Mouse (Mus musculus): ENCODE results near the gene Slc39a8. TPM values are rescaled to one million over a fixed set of nuclear protein-coding genes. Genes with fewer than 3 reads are reported as not detected.

The Slc39a8 gene
- 24.3 and 25.3 TPM in 2 replicates for polyA plus RNA-seq (2015; fragmentation: Nextera tagmentation; extraction: Ambion mirVana)

DNA sequence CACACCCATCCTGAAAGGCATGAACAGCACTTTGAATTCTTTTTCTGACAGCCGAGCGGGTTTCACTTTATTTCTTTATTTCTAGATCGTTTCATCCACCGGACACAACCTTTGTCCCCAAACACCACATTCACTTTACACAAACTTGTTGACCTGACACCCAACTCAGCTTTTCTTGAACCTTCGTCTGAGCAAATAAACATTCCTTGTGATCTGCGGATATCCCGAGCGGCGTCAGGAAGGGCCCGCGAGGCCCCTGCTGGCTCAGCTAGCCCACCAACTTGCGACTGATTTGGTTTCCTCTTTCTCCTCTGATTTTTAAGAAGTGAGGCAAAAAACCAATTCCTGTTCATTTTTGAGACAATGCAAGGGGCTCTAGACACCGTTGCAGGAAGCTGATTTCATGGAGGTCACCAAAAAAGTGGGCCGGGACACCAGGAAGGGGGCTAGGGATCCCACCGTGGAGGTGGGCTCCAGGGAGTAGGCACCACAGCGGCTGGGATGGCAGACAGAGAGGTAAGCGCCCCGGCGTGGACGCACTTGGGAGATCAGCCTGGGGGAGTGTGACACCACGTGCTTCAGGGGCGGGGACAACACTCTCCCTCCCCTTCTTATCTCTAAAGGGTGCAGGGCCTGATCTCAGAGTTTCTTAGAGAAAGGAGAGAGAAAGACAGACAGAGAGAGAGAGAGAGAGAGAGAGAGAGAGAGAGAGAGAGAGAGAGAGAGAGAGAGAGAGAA is at the start of gene Slc39a8:
Gene Slc39a8 (plus strand): TSS at position 264 of the 738 bp plus-strand sequence.
- peak within 1 kb of the TSS; percentile 82 for H3K27ac ChIP-seq
- H3K27me3 ChIP-seq (replicated peaks) = no peaks in the 10 kb centered on the region
- peak within 1 kb of the TSS; percentile 92 for H3K4me2 ChIP-seq (replicated peaks)
- 4% methylated on average over 22 of the region's 22 CpGs for WGBS
- H3K4me3 ChIP-seq (replicated peaks) = peak within 1 kb of the TSS; percentile 62
- 0 out of 2 replicates have a peak, but pooled peaks cover 5% of the 10 kb centered on the region for H3K4me1 ChIP-seq (replicated peaks)
- ATAC-seq = peak; percentile 96
- no peaks in the 10 kb centered on the region for H3K36me3 ChIP-seq
- no peaks in the 10 kb centered on the region for H3K9me3 ChIP-seq
- H3K9ac ChIP-seq = peak within 1 kb of the TSS; percentile 61

GRCm38 (mm10) chr3:135785065-135785464 is 40.0 kb upstream of the Slc39a8 start:
- H3K4me3 ChIP-seq (replicated peaks) = no peak overlapping the region
- WGBS = 84% methylated on average over 7 of the region's 7 CpGs

GRCm38 (mm10) chr3:135796117-135796516 is 29.0 kb upstream of the Slc39a8 start:
- Histone ChIP-seq H3K9me3 (no peaks in the 10 kb centered on the region), H3K9ac (no peak overlapping the region), H3K27ac (no peak overlapping the region), H3K4me2 (replicated peaks) (no peak overlapping the region), H3K36me3 (no peaks in the 10 kb centered on the region), H3K4me1 (replicated peaks) (no peaks in the 10 kb centered on the region; the same call in 1 of the 2 replicates), H3K27me3 (replicated peaks) (no peaks in the 10 kb centered on the region), H3K4me3 (replicated peaks) (no peak overlapping the region)
- no peak for ATAC-seq
- WGBS = 89% methylated on average over 6 of the region's 6 CpGs

More at GRCm38 (mm10) chr3:135785065-135785464, 40.0 kb upstream of the Slc39a8 start:
- no peaks in the 10 kb centered on the region for H3K4me1 ChIP-seq (replicated peaks)
- H3K9me3 ChIP-seq = no peaks in the 10 kb centered on the region
- no peaks in the 10 kb centered on the region for H3K36me3 ChIP-seq
- no peak overlapping the region for H3K4me2 ChIP-seq (replicated peaks)
- no peak for ATAC-seq
- H3K27me3 ChIP-seq (replicated peaks) = no peaks in the 10 kb centered on the region
- no peak overlapping the region for H3K27ac ChIP-seq
- H3K9ac ChIP-seq = no peak overlapping the region

GRCm38 (mm10) chr3:135798241-135798640 is 26.8 kb upstream of the Slc39a8 start:
- H3K4me1 ChIP-seq (replicated peaks) = no peaks in the 10 kb centered on the region; the same call in 1 of the 2 replicates
- H3K9me3 ChIP-seq = no peaks in the 10 kb centered on the region
- WGBS = 43% methylated on average over 3 of the region's 3 CpGs
- no peak overlapping the region for H3K9ac ChIP-seq
- H3K4me3 ChIP-seq (replicated peaks) = no peak overlapping the region
- H3K27me3 ChIP-seq (replicated peaks) = no peaks in the 10 kb centered on the region
- H3K4me2 ChIP-seq (replicated peaks) = no peak overlapping the region
- ATAC-seq = peak; percentile 75
- no peak overlapping the region for H3K27ac ChIP-seq
- no peaks in the 10 kb centered on the region for H3K36me3 ChIP-seq

GRCm38 (mm10) chr3:135798665-135799064 is 26.4 kb upstream of the Slc39a8 start:
- ATAC-seq = peak; percentile 82
- WGBS = 17% methylated on average over 1 of the region's 1 CpGs

DNA sequence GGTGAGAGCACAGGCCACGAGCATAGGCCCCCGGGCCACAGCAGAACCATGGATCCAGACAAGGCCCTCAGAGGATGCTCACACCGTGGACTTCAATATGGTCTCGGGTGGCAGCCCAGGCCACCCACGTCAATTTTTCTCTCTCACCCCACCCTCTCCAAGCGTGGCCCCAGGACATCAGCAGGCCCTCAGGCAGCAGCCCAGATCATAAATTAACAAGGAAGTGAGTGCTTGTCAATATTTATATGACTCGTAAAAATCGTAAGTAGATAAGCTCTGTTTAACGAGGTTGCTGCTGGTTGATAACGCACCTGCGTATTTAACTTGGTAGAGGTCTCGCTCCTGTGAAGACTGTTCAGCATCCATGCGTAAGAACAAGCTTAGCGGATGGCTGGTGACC is 10.4 kb upstream of the Slc39a8 start:
- no peaks in the 10 kb centered on the region for H3K36me3 ChIP-seq
- peak overlapping the region; percentile 37; the same call in 1 of the 2 replicates for H3K4me2 ChIP-seq (replicated peaks)
- no peak overlapping the region for H3K9ac ChIP-seq
- 55% methylated on average over 14 of the region's 14 CpGs for WGBS
- H3K4me3 ChIP-seq (replicated peaks) = no peak overlapping the region
- H3K9me3 ChIP-seq = no peaks in the 10 kb centered on the region
- H3K4me1 ChIP-seq (replicated peaks) = no peaks in the 10 kb centered on the region
- no peaks in the 10 kb centered on the region for H3K27me3 ChIP-seq (replicated peaks)
- ATAC-seq = peak; percentile 81
- H3K27ac ChIP-seq = no peak overlapping the region

More at GRCm38 (mm10) chr3:135798665-135799064, 26.4 kb upstream of the Slc39a8 start:
- Histone ChIP-seq H3K4me3 (replicated peaks) (no peak overlapping the region), H3K9me3 (no peaks in the 10 kb centered on the region), H3K27me3 (replicated peaks) (no peaks in the 10 kb centered on the region), H3K9ac (no peak overlapping the region), H3K27ac (no peak overlapping the region), H3K4me1 (replicated peaks) (no peaks in the 10 kb centered on the region; the same call in 1 of the 2 replicates), H3K36me3 (no peaks in the 10 kb centered on the region), H3K4me2 (replicated peaks) (no peak overlapping the region)

- no peaks in the 10 kb centered on the region for H3K27me3 ChIP-seq (replicated peaks)
- no peak overlapping the region for H3K4me3 ChIP-seq (replicated peaks)
- no peaks in the 10 kb centered on the region for H3K9me3 ChIP-seq
- no peak for ATAC-seq
- no peak overlapping the region for H3K27ac ChIP-seq
- H3K9ac ChIP-seq = no peak overlapping the region
- no peaks in the 10 kb centered on the region for H3K36me3 ChIP-seq
- no peak overlapping the region for H3K4me2 ChIP-seq (replicated peaks)
- no peaks in the 10 kb centered on the region for H3K4me1 ChIP-seq (replicated peaks)
- WGBS = 90% methylated on average over 5 of the region's 5 CpGs
Observed at GRCm38 (mm10) chr3:135815973-135816727, 8.9 kb upstream of the Slc39a8 start.

- ATAC-seq = no peak
- Histone ChIP-seq H3K9me3 (no peaks in the 10 kb centered on the region), H3K27me3 (replicated peaks) (no peaks in the 10 kb centered on the region), H3K9ac (no peak overlapping the region), H3K4me3 (replicated peaks) (no peak overlapping the region), H3K27ac (no peak overlapping the region), H3K4me2 (replicated peaks) (no peak overlapping the region), H3K4me1 (replicated peaks) (0 out of 2 replicates have a peak, but pooled peaks cover 2% of the 10 kb centered on the region), H3K36me3 (no peaks in the 10 kb centered on the region)
- WGBS = 71% methylated on average over 1 of the region's 1 CpGs
Observed at GRCm38 (mm10) chr3:135817124-135817523, 8.0 kb upstream of the Slc39a8 start.

GRCm38 (mm10) chr3:135824436-135824835 is 643 bp upstream of the Slc39a8 start:
- H3K9ac ChIP-seq = no peak overlapping the region
- peak overlapping the region; percentile 92; the same call in 1 of the 2 replicates for H3K4me2 ChIP-seq (replicated peaks)
- 0 out of 2 replicates have a peak, but pooled peaks cover 5% of the 10 kb centered on the region for H3K4me1 ChIP-seq (replicated peaks)
- no peak overlapping the region for H3K4me3 ChIP-seq (replicated peaks)
- H3K27ac ChIP-seq = no peak overlapping the region
- 28% methylated on average over 2 of the region's 4 CpGs for WGBS
- H3K36me3 ChIP-seq = no peaks in the 10 kb centered on the region
- ATAC-seq = no peak
- no peaks in the 10 kb centered on the region for H3K9me3 ChIP-seq
- H3K27me3 ChIP-seq (replicated peaks) = no peaks in the 10 kb centered on the region

- Histone ChIP-seq H3K36me3 (no peaks in the 10 kb centered on the region), H3K4me1 (replicated peaks) (0 out of 2 replicates have a peak, but pooled peaks cover 5% of the 10 kb centered on the region), H3K9me3 (no peaks in the 10 kb centered on the region), H3K4me2 (replicated peaks) (peak overlapping the region; percentile 92), H3K9ac (peak overlapping the region; percentile 61), H3K4me3 (replicated peaks) (peak overlapping the region; percentile 62), H3K27me3 (replicated peaks) (no peaks in the 10 kb centered on the region), H3K27ac (peak overlapping the region; percentile 82)
- peak; percentile 81 for ATAC-seq
- WGBS = under 1% methylated on average over 57 of the region's 57 CpGs
Observed at GRCm38 (mm10) chr3:135825754-135826683, 940 bp downstream of the Slc39a8 start.

GRCm38 (mm10) chr3:135826684-135827249 is 1.7 kb downstream of the Slc39a8 start:
- H3K9me3 ChIP-seq = no peaks in the 10 kb centered on the region
- H3K27me3 ChIP-seq (replicated peaks) = no peaks in the 10 kb centered on the region
- H3K9ac ChIP-seq = peak overlapping the region; percentile 61
- peak; percentile 21; the same call in 1 of the 2 replicates for ATAC-seq
- WGBS = 20% methylated on average over 12 of the region's 12 CpGs
- H3K4me2 ChIP-seq (replicated peaks) = peak overlapping the region; percentile 92
- peak overlapping the region; percentile 62 for H3K4me3 ChIP-seq (replicated peaks)
- peak overlapping the region; percentile 82 for H3K27ac ChIP-seq
- 0 out of 2 replicates have a peak, but pooled peaks cover 4% of the 10 kb centered on the region for H3K4me1 ChIP-seq (replicated peaks)
- H3K36me3 ChIP-seq = no peaks in the 10 kb centered on the region
